8 mouse cellular contexts compared by ENCODE assay signal in genomic region chr9:95558726-95559058, GRCm38 (mm10). TPM values are rescaled to one million over a fixed set of nuclear protein-coding genes. Genes with fewer than 3 reads are reported as not detected.
A peak's percentile ranks its signal among the peaks of the same experiment; 100 is the strongest.
DNase-seq lines count a peak whose midpoint lies in the region; ATAC-seq and TF ChIP-seq lines count a peak whose summit lies in the region.

No protein-coding gene starts in this region.

- H3K27me3 ChIP-seq in kidney, embryonic 16.5 days (ENCODE audit: insufficient read depth, low read length), result peaks cover 86% of the 10 kb centered on the region
- peaks cover 71% of the 10 kb centered on the region for H3K27me3 ChIP-seq in embryonic facial prominence, embryonic 12.5 days
- H3K27me3 ChIP-seq in hindbrain, postnatal 0 days (ENCODE audit: insufficient read depth, low read length), result no peaks in the 10 kb centered on the region
- peaks cover 4% of the 10 kb centered on the region; the same call in 1 of the 2 replicates for H3K27me3 ChIP-seq in midbrain, embryonic 16.5 days (ENCODE audit: control insufficient read depth, insufficient read depth, low read depth, low read length)

- 11% methylated on average over 11 of the region's 11 CpGs for WGBS in kidney, embryonic 16.5 days
- WGBS in embryonic facial prominence, embryonic 12.5 days, result 10% methylated on average over 11 of the region's 11 CpGs
- 7% methylated on average over 11 of the region's 11 CpGs for WGBS in hindbrain, postnatal 0 days
- 7% methylated on average over 11 of the region's 11 CpGs for WGBS in midbrain, embryonic 16.5 days

- peak overlapping the region; percentile 97 for H3K4me2 ChIP-seq in kidney, embryonic 16.5 days (replicated peaks; ENCODE audit: low read depth, low read length)
- peak overlapping the region; percentile 97 for H3K4me2 ChIP-seq in embryonic facial prominence, embryonic 12.5 days (replicated peaks)
- peak overlapping the region; percentile 89 for H3K4me2 ChIP-seq in hindbrain, postnatal 0 days (ENCODE audit: low read depth, low read length)
- H3K4me2 ChIP-seq in midbrain, embryonic 16.5 days (ENCODE audit: low read length), result peak overlapping the region; percentile 93

- H3K4me3 ChIP-seq in kidney, embryonic 16.5 days (ENCODE audit: low read length), result peak overlapping the region; percentile 66
- H3K4me3 ChIP-seq in embryonic facial prominence, embryonic 12.5 days, result peak overlapping the region; percentile 55
- peak overlapping the region; percentile 67 for H3K4me3 ChIP-seq in hindbrain, postnatal 0 days (ENCODE audit: low read length)
- peak overlapping the region; percentile 76 for H3K4me3 ChIP-seq in midbrain, embryonic 16.5 days (ENCODE audit: low read depth, low read length)

- no peaks in the 10 kb centered on the region for H3K9me3 ChIP-seq in kidney, embryonic 16.5 days (ENCODE audit: low read length)
- H3K9me3 ChIP-seq in embryonic facial prominence, embryonic 12.5 days, result no peaks in the 10 kb centered on the region
- H3K9me3 ChIP-seq in hindbrain, postnatal 0 days (ENCODE audit: low read length), result no peaks in the 10 kb centered on the region
- no peaks in the 10 kb centered on the region for H3K9me3 ChIP-seq in midbrain, embryonic 16.5 days (replicated peaks; ENCODE audit: control insufficient read depth, low read length, poor library complexity, severe bottlenecking)

- no peak for TF ChIP-seq CTCF in hindbrain, postnatal 0 days (IDR thresholded peaks at IDR 0.05; ENCODE audit: low read depth)

- no peak overlapping the region for H3K27ac ChIP-seq in kidney, embryonic 16.5 days (ENCODE audit: low read length)
- H3K27ac ChIP-seq in embryonic facial prominence, embryonic 12.5 days, result no peak overlapping the region
- H3K27ac ChIP-seq in hindbrain, postnatal 0 days, result peak overlapping the region; percentile 79; the same call in 1 of the 2 replicates
- peak overlapping the region; percentile 83 for H3K27ac ChIP-seq in midbrain, embryonic 16.5 days (ENCODE audit: low read length)

- no peak for DNase-seq in kidney, postnatal 14 days
- no peak for DNase-seq in hindbrain, postnatal 0 days (ENCODE audit: low spot score)
- DNase-seq in cerebellum, postnatal 14 days, result no peak
- DNase-seq in layer of hippocampus, adult 11-12 months (ENCODE audit: low spot score), result no peak
- DNase-seq in spleen, postnatal 4 days (ENCODE audit: low spot score in 2 of 2), result no peak

- peaks cover 16% of the 10 kb centered on the region for H3K4me1 ChIP-seq in kidney, embryonic 16.5 days (ENCODE audit: insufficient read depth, low read length)
- H3K4me1 ChIP-seq in embryonic facial prominence, embryonic 12.5 days, result peaks cover 5% of the 10 kb centered on the region
- H3K4me1 ChIP-seq in hindbrain, postnatal 0 days (ENCODE audit: insufficient read depth, low read length), result peaks cover 10% of the 10 kb centered on the region; the same call in 1 of the 2 replicates
- H3K4me1 ChIP-seq in midbrain, embryonic 16.5 days (ENCODE audit: control insufficient read depth, insufficient read depth, low read length), result peaks cover 38% of the 10 kb centered on the region

- no peaks in the 10 kb centered on the region for H3K36me3 ChIP-seq in kidney, embryonic 16.5 days (ENCODE audit: insufficient read depth, low read length)
- no peaks in the 10 kb centered on the region for H3K36me3 ChIP-seq in embryonic facial prominence, embryonic 12.5 days
- no peaks in the 10 kb centered on the region for H3K36me3 ChIP-seq in hindbrain, postnatal 0 days (ENCODE audit: insufficient read depth, low read length)
- H3K36me3 ChIP-seq in midbrain, embryonic 16.5 days (ENCODE audit: control insufficient read depth, insufficient read depth, low read length), result no peaks in the 10 kb centered on the region

- no peak overlapping the region for H3K9ac ChIP-seq in kidney, embryonic 16.5 days (replicated peaks; ENCODE audit: low read length)
- no peak overlapping the region for H3K9ac ChIP-seq in embryonic facial prominence, embryonic 12.5 days
- H3K9ac ChIP-seq in hindbrain, postnatal 0 days (replicated peaks; ENCODE audit: low read length), result peak overlapping the region; percentile 77
- H3K9ac ChIP-seq in midbrain, embryonic 16.5 days (ENCODE audit: low read depth, low read length), result peak overlapping the region; percentile 84

- ATAC-seq in kidney, embryonic 16.5 days (ENCODE audit: low FRiP score, low TSS enrichment), result no peak
- ATAC-seq in embryonic facial prominence, embryonic 12.5 days (ENCODE audit: insufficient number of reproducible peaks, insufficient read depth, low FRiP score, low TSS enrichment), result no peak
- ATAC-seq in hindbrain, postnatal 0 days, result no peak
- no peak for ATAC-seq in midbrain, embryonic 16.5 days

RNA-seq across cellular contexts. Expression of gene Paqr9, which starts 0.8 kb away (rescaled TPM):
- polyA plus RNA-seq in kidney, embryonic 16.5 days (2015; fragmentation: Nextera tagmentation; extraction: Ambion mirVana), result 0.81 and 1.00 TPM in 2 replicates
- polyA plus RNA-seq in embryonic facial prominence, embryonic 12.5 days (2016; fragmentation: Nextera tagmentation; extraction: Ambion mirVana), result 0.45 and 0.62 TPM in 2 replicates
- total RNA-seq in hindbrain, postnatal 0 days (2014; rRNA removed), result 22.2 and 22.3 TPM in 2 replicates
- 5.9 and 6.0 TPM in 2 replicates for polyA plus RNA-seq in hindbrain, postnatal 0 days (2015; fragmentation: Nextera tagmentation; extraction: Ambion mirVana)
- polyA plus RNA-seq in midbrain, embryonic 16.5 days (2015; fragmentation: Nextera tagmentation; extraction: Ambion mirVana), result 5.5 and 5.7 TPM in 2 replicates

RNA-seq across cellular contexts. Expression of gene U2surp, which starts 46.9 kb away (rescaled TPM):
- 100 and 134 TPM in 2 replicates for polyA plus RNA-seq in kidney, embryonic 16.5 days (2015; fragmentation: Nextera tagmentation; extraction: Ambion mirVana)
- polyA plus RNA-seq in embryonic facial prominence, embryonic 12.5 days (2016; fragmentation: Nextera tagmentation; extraction: Ambion mirVana), result 155 and 164 TPM in 2 replicates
- 30.2 and 35.2 TPM in 2 replicates for total RNA-seq in hindbrain, postnatal 0 days (2014; rRNA removed)
- 122 and 128 TPM in 2 replicates for polyA plus RNA-seq in hindbrain, postnatal 0 days (2015; fragmentation: Nextera tagmentation; extraction: Ambion mirVana)
- 117 and 131 TPM in 2 replicates for polyA plus RNA-seq in midbrain, embryonic 16.5 days (2015; fragmentation: Nextera tagmentation; extraction: Ambion mirVana)

Comparison
In these comparisons a context has a peak if more than half of its experiments do, and no peak if none do; other contexts are left out.
1. H3K27ac ChIP-seq: peak in hindbrain, postnatal 0 days (single experiment) and midbrain, embryonic 16.5 days (single experiment); none in kidney, embryonic 16.5 days (single experiment) and embryonic facial prominence, embryonic 12.5 days (single experiment).
2. H3K9ac ChIP-seq: peak in hindbrain, postnatal 0 days (single experiment) and midbrain, embryonic 16.5 days (single experiment); none in kidney, embryonic 16.5 days (single experiment) and embryonic facial prominence, embryonic 12.5 days (single experiment).
3. Peak in every context shown above with its lines, with median percentiles within 50 percentile points of each other: H3K4me2 ChIP-seq and H3K4me3 ChIP-seq.